Mouse (Mus musculus) ovary, postnatal 10 days (tissue): ENCODE measurements around the gene Mia3.
"Not testable (repeated sequence)": the region's sequence is repeated elsewhere in the genome, so short reads cannot be mapped to it uniquely, and the experiment has no call there.

Experiments used
- DNase-seq: peaks from one replicate; pipeline ENCODE4 v3.0.0; 2022; ENCODE audit warnings: low spot score

Gene Mia3

GRCm38 (mm10) chr1:183344886-183345816, 24.2 kb downstream of the Mia3 start:
- peak; percentile 56 for DNase-seq

- not testable (repeated sequence) for DNase-seq
These were observed 26.5 kb downstream of the Mia3 start for GRCm38 (mm10) chr1:183342902-183343301.

- DNase-seq, result no peak
These were observed 42.2 kb downstream of the Mia3 start for GRCm38 (mm10) chr1:183327171-183327570.

GRCm38 (mm10) chr1:183324433-183324832, 44.9 kb downstream of the Mia3 start:
- no peak for DNase-seq

- DNase-seq, result no peak
These were observed 45.4 kb downstream of the Mia3 start for GRCm38 (mm10) chr1:183323923-183324322.

GRCm38 (mm10) chr1:183322496-183322895, 46.9 kb downstream of the Mia3 start:
- not testable (repeated sequence) for DNase-seq

GRCm38 (mm10) chr1:183320708-183321107, 48.6 kb downstream of the Mia3 start:
- DNase-seq, result no peak

GRCm38 (mm10) chr1:183315783-183316182, 53.6 kb downstream of the Mia3 start:
- DNase-seq, result no peak

- no peak for DNase-seq
These were observed 57.3 kb downstream of the Mia3 start for GRCm38 (mm10) chr1:183312076-183312475.

GRCm38 (mm10) chr1:183309601-183310000, 59.8 kb downstream of the Mia3 start:
- DNase-seq, result not testable (repeated sequence)

- DNase-seq, result no peak
These were observed 60.9 kb downstream of the Mia3 start for GRCm38 (mm10) chr1:183308476-183308875.

GRCm38 (mm10) chr1:183307555-183307954, 61.8 kb downstream of the Mia3 start:
- DNase-seq, result no peak

GRCm38 (mm10) chr1:183299161-183299560, 70.2 kb downstream of the Mia3 start:
- DNase-seq, result peak; percentile 100

GRCm38 (mm10) chr1:183297886-183298489, 71.4 kb downstream of the Mia3 start:
- peak; percentile 4 for DNase-seq

- peak; percentile 39 for DNase-seq
These were observed 71.9 kb downstream of the Mia3 start for GRCm38 (mm10) chr1:183297473-183297885.

GRCm38 (mm10) chr1:183296877-183297383, 72.4 kb downstream of the Mia3 start, which contains the start of gene Brox:
Brox (minus strand) TSS chr1:183297269.
- DNase-seq, result peak; percentile 89

GRCm38 (mm10) chr1:183296465-183296864, 72.9 kb downstream of the Mia3 start, which contains the start of gene Aida:
Aida (plus strand) TSS chr1:183296590.
- no peak for DNase-seq

- DNase-seq, result no peak
These were observed 79.8 kb downstream of the Mia3 start for GRCm38 (mm10) chr1:183289576-183289975.

GRCm38 (mm10) chr1:183288351-183288750, 81.0 kb downstream of the Mia3 start:
- no peak for DNase-seq
